Mouse (Mus musculus) neural tube, embryonic 11.5 days (tissue): Measurements from ENCODE around the gene Wdr95. TPM values are rescaled to one million over a fixed set of nuclear protein-coding genes. Genes with fewer than 3 reads are reported as not detected.

Experiments
- ATAC-seq: fragments of 200-750 bp; cut with Nextera tagmentation; 2 replicates; pipeline ENCODE4 v1.8.0; 2017; ENCODE audit warnings: moderate number of reproducible peaks, mild to moderate bottlenecking, moderate TSS enrichment, moderate library complexity; ENCODE audit not compliant: insufficient read depth, low FRiP score, low TSS enrichment
- DNase-seq: peaks from one replicate; pipeline ENCODE4 v3.0.0-alpha.2; 2015; ENCODE audit warnings: low spot score
- H3K27ac ChIP-seq: fragments of 300-500 bp; sonication (generic); 2 replicates; pipeline ENCODE4 v1.5.1; 2014; ENCODE audit warnings: low read depth, mild to moderate bottlenecking, low read length
- H3K27me3 ChIP-seq: fragments of 300-500 bp; sonication (generic); 2 replicates; pipeline ENCODE4 v1.6.1; 2014; ENCODE audit warnings: mild to moderate bottlenecking, low read length, mixed read lengths; ENCODE audit not compliant: control insufficient read depth, insufficient read depth
- H3K36me3 ChIP-seq: fragments of 300-500 bp; sonication (generic); 2 replicates; pipeline ENCODE4 v1.6.1; 2014; ENCODE audit warnings: mild to moderate bottlenecking, low read length, moderate library complexity, mixed read lengths; ENCODE audit not compliant: control insufficient read depth, insufficient read depth
- H3K4me1 ChIP-seq: fragments of 300-500 bp; sonication (generic); 2 replicates; pipeline ENCODE4 v1.6.1; 2014; ENCODE audit warnings: low read length, mixed read lengths; ENCODE audit not compliant: control insufficient read depth, insufficient read depth
- H3K4me2 ChIP-seq: fragments of 300-500 bp; sonication (generic); 2 replicates; pipeline ENCODE4 v1.6.1; 2014; ENCODE audit warnings: low read depth, mild to moderate bottlenecking, moderate library complexity
- H3K4me3 ChIP-seq: fragments of 300-500 bp; sonication (generic); 2 replicates; pipeline ENCODE4 v1.5.1; 2014; ENCODE audit warnings: low read depth, low read length
- H3K9ac ChIP-seq: fragments of 300-500 bp; sonication (generic); 2 replicates; pipeline ENCODE4 v1.6.1; 2014; ENCODE audit warnings: mild to moderate bottlenecking, low read length
- H3K9me3 ChIP-seq: fragments of 300-500 bp; sonication (generic); 2 replicates; pipeline ENCODE4 v1.6.1; 2016; ENCODE audit warnings: low read length; ENCODE audit not compliant: control insufficient read depth
- whole genome bisulfite sequencing: fragments of 180-500 bp; shearing (Covaris S2); extraction: QIAGEN DNeasy Blood & Tissue Kit; methylation state at CpG from one replicate; pipeline ENCODE4 v1.1.7; 2014; 5-methylcytosine and 5-hydroxymethylcytosine counted together
- polyA plus RNA-seq: library from polyadenylated mRNA; unstranded; fragments of >200 nt; fragmentation: Nextera tagmentation; extraction: Ambion mirVana; gene quantifications from 2 replicates; pipeline ENCODE4 v1.2.1, GENCODE M21; 2014

The Wdr95 gene
- polyA plus RNA-seq, 1 experiment from 2014 or later, result not detected

DNA sequence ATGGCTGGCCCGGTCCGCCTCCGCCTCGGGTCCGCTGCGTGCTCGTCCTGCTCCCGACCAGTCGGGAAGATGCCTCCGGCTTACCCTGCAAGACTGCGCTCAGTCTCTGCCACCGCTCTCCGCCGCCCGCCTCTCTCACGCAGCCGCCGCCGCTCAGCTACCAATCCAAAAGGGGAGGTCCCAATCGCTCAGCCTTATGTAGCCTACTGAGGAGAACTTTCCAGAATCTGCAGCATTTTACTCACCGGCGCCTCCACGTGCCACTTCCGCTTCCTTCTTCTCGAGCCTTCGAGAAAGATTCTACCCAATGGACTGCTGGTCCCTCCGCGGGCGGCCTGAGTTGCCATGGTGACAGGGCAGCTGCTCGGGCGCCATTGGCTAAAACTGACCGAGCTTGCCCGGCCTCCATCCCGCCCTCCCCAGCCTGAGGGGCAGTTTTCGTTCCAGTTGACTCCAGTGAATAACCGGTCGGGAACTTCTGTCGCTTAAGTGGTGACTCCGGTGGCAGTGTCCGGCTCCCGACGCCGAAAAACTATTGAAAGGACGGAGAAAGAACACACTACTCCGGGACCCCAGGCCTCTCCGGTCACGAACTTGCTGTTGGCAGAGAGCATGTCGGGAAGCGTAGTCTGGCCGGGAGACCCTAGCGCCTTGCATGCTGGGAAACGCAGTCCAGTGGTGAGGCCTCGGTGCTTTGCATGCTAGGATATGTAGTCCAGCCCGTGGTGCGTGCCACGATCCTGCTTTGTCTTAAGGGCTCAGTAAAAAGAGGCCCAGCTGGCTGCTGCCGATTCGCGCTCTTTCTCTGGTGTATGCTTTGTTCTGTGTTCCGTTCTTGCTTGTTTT is 107.8 kb downstream of the Wdr95 start, which contains the start of gene Hsph1:
Gene Hsph1 (minus strand): TSS at position 302 of the 846 bp plus-strand sequence.
- ATAC-seq (peak; percentile 98), DNase-seq (peak; percentile 97)
- H3K4me3 ChIP-seq, result peak within 1 kb of the TSS; percentile 70
- H3K4me1 ChIP-seq, result peaks cover 11% of the 10 kb centered on the region
- peak within 1 kb of the TSS; percentile 71 for H3K9ac ChIP-seq
- peak within 1 kb of the TSS; percentile 78 for H3K27ac ChIP-seq
- peaks cover 2% of the 10 kb centered on the region for H3K36me3 ChIP-seq
- no peaks in the 10 kb centered on the region for H3K27me3 ChIP-seq
- peak within 1 kb of the TSS; percentile 70 for H3K4me2 ChIP-seq
- H3K9me3 ChIP-seq, result no peaks in the 10 kb centered on the region
- under 1% methylated on average over 60 of the region's 60 CpGs for WGBS

DNA sequence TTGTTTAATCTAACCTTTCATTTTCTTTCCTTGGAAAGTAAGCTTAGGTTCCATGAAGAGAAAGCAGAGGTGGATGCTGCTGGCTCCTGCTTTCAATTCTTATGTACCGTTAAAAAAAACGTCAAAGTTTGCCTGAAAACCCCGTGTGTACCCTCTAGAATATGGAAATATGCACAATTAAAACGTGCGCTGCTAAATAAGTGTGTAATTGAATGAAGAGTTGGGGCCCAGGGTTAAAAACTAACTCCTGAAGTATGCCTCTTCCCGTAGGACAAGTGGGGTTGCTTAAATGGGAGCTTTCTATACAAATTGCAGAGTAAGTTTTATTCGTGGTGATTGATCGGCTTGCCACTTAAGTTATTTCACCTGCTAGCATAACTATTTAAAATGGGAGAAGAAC is 108.8 kb downstream of the Wdr95 start:
- H3K4me1 ChIP-seq, result peaks cover 11% of the 10 kb centered on the region
- H3K27me3 ChIP-seq, result no peaks in the 10 kb centered on the region
- DNase-seq (no peak), ATAC-seq (no peak)
- H3K9ac ChIP-seq, result peak overlapping the region; percentile 44
- no peak overlapping the region for H3K4me3 ChIP-seq
- H3K27ac ChIP-seq, result no peak overlapping the region
- H3K36me3 ChIP-seq, result peaks cover 2% of the 10 kb centered on the region; the same call in 1 of the 2 replicates
- peak overlapping the region; percentile 31 for H3K4me2 ChIP-seq
- 72% methylated on average over 8 of the region's 8 CpGs for WGBS
- no peaks in the 10 kb centered on the region for H3K9me3 ChIP-seq

DNA sequence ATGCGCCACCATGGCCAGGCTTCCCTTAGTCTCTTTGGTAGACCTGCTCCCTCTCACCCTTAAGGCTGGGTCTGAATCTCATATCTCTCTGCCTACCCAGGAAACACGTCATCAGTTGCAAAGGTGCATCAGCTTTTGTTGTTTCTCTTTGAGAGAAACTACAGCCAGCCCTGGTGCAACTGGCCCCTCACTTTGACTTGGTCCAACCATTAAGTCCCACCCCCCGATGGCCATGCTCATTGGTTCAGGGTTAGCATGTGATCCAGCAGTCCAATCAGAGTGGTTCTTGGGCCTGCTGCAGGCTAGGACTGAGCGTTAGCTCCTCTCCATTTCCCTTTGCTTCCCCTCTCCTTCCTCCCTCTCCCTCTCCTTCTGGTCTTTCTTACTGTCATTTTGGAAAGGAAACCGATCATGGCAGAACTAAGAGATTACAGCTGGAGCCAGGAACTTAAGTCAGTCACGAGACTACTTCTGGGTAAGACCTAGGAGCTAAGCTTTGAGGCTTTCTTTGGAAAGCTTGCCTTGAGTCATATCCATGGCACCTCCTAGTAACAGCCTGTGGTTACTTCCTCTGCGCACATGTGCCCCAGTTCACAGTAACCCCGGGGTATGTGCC is 112.9 kb downstream of the Wdr95 start:
- H3K4me2 ChIP-seq, result no peak overlapping the region
- H3K27ac ChIP-seq, result no peak overlapping the region
- H3K27me3 ChIP-seq, result no peaks in the 10 kb centered on the region
- no peak overlapping the region for H3K9ac ChIP-seq
- no peaks in the 10 kb centered on the region for H3K36me3 ChIP-seq
- H3K4me1 ChIP-seq, result no peaks in the 10 kb centered on the region
- H3K4me3 ChIP-seq, result no peak overlapping the region
- 88% methylated on average over 8 of the region's 8 CpGs for WGBS
- DNase-seq (no peak), ATAC-seq (no peak)
- no peaks in the 10 kb centered on the region for H3K9me3 ChIP-seq

DNA sequence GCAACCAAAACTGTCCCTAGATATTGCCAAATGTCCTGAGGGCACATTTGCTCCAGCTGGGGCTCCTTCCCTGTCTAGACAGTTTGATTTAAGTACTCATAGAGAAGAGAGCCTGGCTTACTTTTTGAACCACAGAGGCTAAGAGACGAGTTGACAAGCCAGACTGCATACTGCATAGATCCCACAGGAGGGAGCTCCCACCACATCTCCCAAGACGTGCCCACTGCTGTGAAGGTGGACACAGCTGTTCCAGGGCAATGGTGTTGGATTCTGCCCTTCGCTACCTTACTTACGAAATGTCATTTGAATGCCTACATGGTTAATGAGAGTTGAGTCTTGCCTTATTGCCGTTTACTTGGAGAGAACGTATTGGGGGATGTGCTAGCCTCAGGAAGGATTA is 113.9 kb downstream of the Wdr95 start:
- H3K27me3 ChIP-seq, result no peaks in the 10 kb centered on the region
- no peak overlapping the region for H3K4me2 ChIP-seq
- H3K9me3 ChIP-seq, result no peaks in the 10 kb centered on the region
- DNase-seq (no peak), ATAC-seq (no peak)
- H3K4me1 ChIP-seq, result no peaks in the 10 kb centered on the region
- 64% methylated on average over 6 of the region's 6 CpGs for WGBS
- H3K36me3 ChIP-seq, result no peaks in the 10 kb centered on the region
- no peak overlapping the region for H3K9ac ChIP-seq
- no peak overlapping the region for H3K4me3 ChIP-seq
- no peak overlapping the region for H3K27ac ChIP-seq

DNA sequence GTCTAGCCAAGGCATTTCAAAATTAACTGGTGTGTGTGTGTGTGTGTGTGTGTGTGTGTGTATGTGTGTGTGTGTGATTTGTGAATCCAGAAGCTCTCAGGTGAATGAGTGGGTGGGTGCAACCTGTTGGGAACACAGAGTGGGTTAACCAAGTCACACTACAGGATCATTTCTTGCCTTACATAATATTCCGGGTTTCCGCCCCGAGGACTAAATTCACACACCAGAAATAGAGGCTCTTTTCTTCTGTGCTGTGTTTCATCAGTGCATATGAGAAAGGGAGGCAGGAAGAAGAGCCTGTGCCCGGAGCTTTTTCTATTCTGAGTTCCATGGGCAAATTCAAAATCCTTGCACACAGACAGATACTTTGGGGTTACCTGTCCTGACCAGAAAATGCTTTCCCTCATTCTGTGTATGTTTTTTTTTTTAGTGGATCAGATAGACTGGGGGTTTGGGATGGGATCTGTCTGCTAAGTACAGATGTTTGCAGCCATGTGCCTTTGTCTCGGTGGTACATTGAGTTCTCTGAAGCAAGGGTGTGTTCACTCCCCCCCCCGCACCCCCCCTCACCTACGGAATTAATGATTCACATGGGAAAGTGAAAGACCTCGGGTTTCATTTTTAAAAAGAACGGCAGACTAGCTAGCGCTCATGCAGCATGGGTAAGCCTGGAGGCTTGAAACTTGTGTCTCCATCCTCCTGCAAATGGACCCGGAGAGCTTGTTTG is 114.5 kb downstream of the Wdr95 start:
- Histone ChIP-seq H3K36me3 (no peaks in the 10 kb centered on the region), H3K27ac (no peak overlapping the region)
- DNase-seq, result no peak

DNA sequence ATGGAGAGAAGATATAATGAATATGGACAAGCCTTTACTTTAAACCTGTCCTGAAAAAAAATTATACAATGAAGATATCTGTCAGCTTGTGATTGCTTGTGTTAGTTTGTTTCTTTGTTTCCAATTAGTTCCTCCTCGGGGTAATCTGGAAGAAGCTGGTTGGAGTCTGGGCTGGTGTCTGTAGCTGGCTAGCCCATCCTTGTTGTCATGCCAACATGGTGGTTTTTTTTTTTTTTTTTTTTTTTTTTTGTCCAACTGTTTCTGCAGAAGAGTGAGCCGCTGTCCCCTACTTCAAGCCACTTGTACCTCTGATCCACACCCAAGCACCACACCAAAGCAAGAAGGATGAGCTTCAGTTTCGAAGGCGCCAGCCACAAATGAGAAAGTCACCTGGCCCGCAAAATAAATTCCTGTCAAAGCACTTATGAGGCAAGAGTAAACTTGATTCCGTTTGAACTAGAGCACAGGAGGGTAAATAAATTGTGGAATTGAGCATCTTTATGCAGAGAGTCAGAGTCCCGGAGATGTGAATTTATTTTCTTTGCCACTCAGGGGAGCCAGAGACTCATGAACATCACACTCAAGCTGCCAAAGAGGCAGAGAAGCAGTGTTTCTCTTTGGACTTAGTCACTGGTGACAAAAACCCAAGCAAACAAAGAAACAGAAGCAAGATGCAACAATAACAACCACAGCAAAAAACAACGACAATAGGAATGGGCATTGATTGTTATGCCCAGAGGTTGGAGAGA is 119.1 kb downstream of the Wdr95 start:
- Histone ChIP-seq H3K27ac (no peak overlapping the region), H3K4me3 (no peak overlapping the region), H3K27me3 (no peaks in the 10 kb centered on the region), H3K36me3 (no peaks in the 10 kb centered on the region), H3K9me3 (no peaks in the 10 kb centered on the region), H3K9ac (no peak overlapping the region), H3K4me2 (no peak overlapping the region), H3K4me1 (no peaks in the 10 kb centered on the region)
- ATAC-seq (no peak), DNase-seq (no peak)
- WGBS, result 72% methylated on average over 8 of the region's 8 CpGs

More for the DNA sequence above, 114.5 kb downstream of the Wdr95 start:
- Histone ChIP-seq H3K9me3 (no peaks in the 10 kb centered on the region), H3K9ac (no peak overlapping the region), H3K4me2 (no peak overlapping the region), H3K4me3 (no peak overlapping the region), H3K4me1 (no peaks in the 10 kb centered on the region), H3K27me3 (no peaks in the 10 kb centered on the region)
- WGBS, result 87% methylated on average over 11 of the region's 11 CpGs
- ATAC-seq, result no peak

DNA sequence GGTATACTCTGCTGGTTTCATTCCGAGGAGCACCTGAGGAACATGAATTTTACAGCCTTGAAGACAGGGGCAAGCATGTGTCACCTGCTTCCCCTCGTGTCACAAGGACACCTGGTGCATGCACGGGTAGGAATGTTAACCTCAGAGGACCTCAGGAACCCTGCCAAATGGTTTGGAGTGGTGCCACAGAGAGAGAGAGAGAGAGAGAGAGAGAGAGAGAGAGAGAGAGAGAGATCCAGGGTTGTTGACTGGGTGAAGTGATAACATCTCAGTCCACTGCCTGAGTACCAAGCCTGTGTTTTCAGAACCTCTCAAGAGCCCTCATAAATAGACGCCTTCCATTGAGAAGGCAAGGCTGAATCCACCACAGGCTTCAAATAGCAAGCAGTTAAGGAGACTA is 119.7 kb downstream of the Wdr95 start:
- Histone ChIP-seq H3K9me3 (no peaks in the 10 kb centered on the region), H3K4me2 (no peak overlapping the region), H3K36me3 (no peaks in the 10 kb centered on the region), H3K4me3 (no peak overlapping the region), H3K9ac (no peak overlapping the region), H3K27ac (no peak overlapping the region), H3K4me1 (no peaks in the 10 kb centered on the region), H3K27me3 (no peaks in the 10 kb centered on the region)
- DNase-seq (no peak), ATAC-seq (no peak)
- WGBS, result 69% methylated on average over 4 of the region's 4 CpGs

DNA sequence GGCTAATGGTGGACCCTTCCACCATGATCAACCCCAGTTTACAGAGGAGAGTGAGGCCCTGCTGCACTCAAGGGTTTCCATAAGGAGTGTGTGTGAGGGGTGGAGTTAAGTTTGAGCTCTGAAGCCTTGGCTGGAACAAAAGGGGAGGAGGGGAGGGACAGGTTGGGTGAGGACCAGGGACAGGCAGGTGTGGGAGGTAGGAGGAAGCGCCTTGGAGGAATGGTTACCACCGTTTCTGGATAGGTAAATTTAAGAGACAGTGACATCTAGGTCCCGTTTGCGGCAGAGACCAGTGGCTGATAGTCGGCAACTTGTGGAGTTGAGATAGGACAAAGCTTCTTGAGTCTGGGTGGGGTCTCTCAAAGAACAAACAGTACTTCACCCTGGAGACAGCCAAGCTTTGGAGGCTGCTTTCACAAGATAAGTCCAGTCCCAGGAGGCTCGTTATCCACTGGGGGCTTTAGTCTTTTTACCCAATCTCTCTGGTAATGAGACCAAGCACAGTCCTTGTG is 120.5 kb downstream of the Wdr95 start:
- H3K36me3 ChIP-seq, result no peaks in the 10 kb centered on the region
- H3K4me2 ChIP-seq, result no peak overlapping the region
- no peak overlapping the region for H3K4me3 ChIP-seq
- no peak for ATAC-seq
- H3K4me1 ChIP-seq, result no peaks in the 10 kb centered on the region
- H3K9ac ChIP-seq, result no peak overlapping the region
- no peak overlapping the region for H3K27ac ChIP-seq
- no peaks in the 10 kb centered on the region for H3K9me3 ChIP-seq
- H3K27me3 ChIP-seq, result no peaks in the 10 kb centered on the region
- 81% methylated on average over 6 of the region's 6 CpGs for WGBS
- DNase-seq, result no peak
